Mouse (Mus musculus) stomach, postnatal 0 days (tissue): ENCODE results near the gene Lctl. TPM values are rescaled to one million over a fixed set of nuclear protein-coding genes. Genes with fewer than 3 reads are reported as not detected.
"Not testable (repeated sequence)": the region's sequence is repeated elsewhere in the genome, so short reads cannot be mapped to it uniquely, and the experiment has no call there.

ENCODE experiments used
- ATAC-seq: fragments of 200-750 bp; cut with Nextera tagmentation; 2 replicates; pipeline ENCODE4 v1.8.0; 2017; ENCODE audit not compliant: low FRiP score, low TSS enrichment
- DNase-seq: peaks from one replicate; pipeline ENCODE4 v3.0.0-alpha.2; 2016; ENCODE audit warnings: low spot score
- H3K27ac ChIP-seq: fragments of 300-500 bp; sonication (generic); replicated peaks from 2 replicates; pipeline ENCODE4 v1.5.1; 2014; ENCODE audit warnings: mild to moderate bottlenecking, control low read depth
- H3K27me3 ChIP-seq: fragments of 300-500 bp; sonication (generic); 2 replicates; pipeline ENCODE4 v1.6.1; 2014; ENCODE audit warnings: low read length; ENCODE audit not compliant: control insufficient read depth, insufficient read depth
- H3K36me3 ChIP-seq: fragments of 300-500 bp; sonication (generic); 2 replicates; pipeline ENCODE4 v1.6.1; 2014; ENCODE audit warnings: low read length, mixed read lengths; ENCODE audit not compliant: control insufficient read depth, insufficient read depth
- H3K4me1 ChIP-seq: fragments of 300-500 bp; sonication (generic); replicated peaks from 2 replicates; pipeline ENCODE4 v1.6.1; 2014; ENCODE audit warnings: antibody characterized with exemption; ENCODE audit not compliant: control insufficient read depth, insufficient read depth
- H3K4me2 ChIP-seq: fragments of 300-500 bp; sonication (generic); replicated peaks from 2 replicates; pipeline ENCODE4 v1.6.1; 2014; ENCODE audit warnings: low read depth, mild to moderate bottlenecking, control low read depth, moderate library complexity
- H3K4me3 ChIP-seq: fragments of 300-500 bp; sonication (generic); 2 replicates; pipeline ENCODE4 v1.5.1; 2014; ENCODE audit warnings: low read depth, low read length, control low read depth
- H3K9ac ChIP-seq: fragments of 300-500 bp; sonication (generic); 2 replicates; pipeline ENCODE4 v1.6.1; 2014; ENCODE audit warnings: mild to moderate bottlenecking, low read length, control low read depth, mixed read lengths
- H3K9me3 ChIP-seq: fragments of 300-500 bp; sonication (generic); 2 replicates; pipeline ENCODE4 v1.6.1; 2016; ENCODE audit warnings: low read length; ENCODE audit not compliant: control insufficient read depth
- CTCF ChIP-seq: IDR thresholded peaks from 2 replicates; pipeline ENCODE4 v1.5.1; 2016; ENCODE audit warnings: antibody characterized with exemption, low read depth, mild to moderate bottlenecking, moderate library complexity
- EP300 ChIP-seq: optimal IDR thresholded peaks from 2 replicates; pipeline ENCODE3; 2016; ENCODE audit warnings: antibody characterized with exemption
- WGBS: fragments of 180-500 bp; shearing (Covaris S2); extraction: QIAGEN DNeasy Blood & Tissue Kit; methylation state at CpG from one replicate; pipeline ENCODE4 v1.1.7; 2014; 5-methylcytosine and 5-hydroxymethylcytosine counted together
- polyA plus RNA-seq: library from polyadenylated mRNA; unstranded; fragments of >200 nt; fragmentation: Nextera tagmentation; extraction: Ambion mirVana; gene quantifications from 2 replicates; pipeline ENCODE4 v1.2.1, GENCODE M21; 2015

The Lctl gene
- polyA plus RNA-seq, 1 experiment from 2014 or later, result 0.13 TPM

DNA sequence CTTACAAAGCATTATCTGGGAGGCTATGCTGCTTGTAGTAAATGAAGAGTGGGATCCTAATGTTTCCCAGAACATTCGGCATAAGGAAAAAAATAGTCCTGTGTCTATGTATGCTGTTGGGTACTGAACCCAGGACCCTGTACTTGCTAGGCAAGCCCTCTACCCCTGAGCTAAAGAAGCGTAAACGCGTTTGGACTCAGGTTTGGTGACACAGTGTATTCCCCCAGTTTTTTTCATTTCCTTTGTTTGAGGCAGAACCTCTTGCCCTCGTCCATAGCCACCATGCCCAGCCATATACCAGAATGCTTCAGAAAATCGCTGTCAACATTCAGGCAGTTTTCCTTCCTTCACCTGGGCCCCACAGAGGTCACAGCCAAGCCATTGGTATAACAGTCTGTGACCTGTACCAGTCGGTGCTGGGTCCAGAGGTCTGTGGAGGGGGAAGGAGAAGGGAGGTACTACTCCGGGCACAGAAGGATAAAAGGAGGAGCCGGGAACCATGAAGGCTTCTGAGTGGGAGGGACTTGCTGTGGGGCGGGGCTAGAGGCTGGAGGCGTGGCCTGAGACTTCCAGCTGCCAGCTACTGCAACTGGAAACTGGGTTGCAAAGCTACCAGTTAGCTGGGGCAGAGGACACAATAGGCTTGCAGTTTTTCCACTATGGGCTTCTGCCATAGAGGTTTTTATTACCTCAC is 3.8 kb downstream of the Lctl start:
- H3K4me1 ChIP-seq, result no peaks in the 10 kb centered on the region
- no peak for TF ChIP-seq CTCF
- TF ChIP-seq EP300, result no peak
- H3K9me3 ChIP-seq, result no peaks in the 10 kb centered on the region
- H3K9ac ChIP-seq, result no peak overlapping the region
- no peak overlapping the region for H3K27ac ChIP-seq
- peak; percentile 90 for DNase-seq
- H3K4me2 ChIP-seq, result no peak overlapping the region
- H3K4me3 ChIP-seq, result no peak overlapping the region
- no peaks in the 10 kb centered on the region for H3K27me3 ChIP-seq
- WGBS, result 41% methylated on average over 11 of the region's 11 CpGs
- no peaks in the 10 kb centered on the region for H3K36me3 ChIP-seq
- peak; percentile 86 for ATAC-seq

DNA sequence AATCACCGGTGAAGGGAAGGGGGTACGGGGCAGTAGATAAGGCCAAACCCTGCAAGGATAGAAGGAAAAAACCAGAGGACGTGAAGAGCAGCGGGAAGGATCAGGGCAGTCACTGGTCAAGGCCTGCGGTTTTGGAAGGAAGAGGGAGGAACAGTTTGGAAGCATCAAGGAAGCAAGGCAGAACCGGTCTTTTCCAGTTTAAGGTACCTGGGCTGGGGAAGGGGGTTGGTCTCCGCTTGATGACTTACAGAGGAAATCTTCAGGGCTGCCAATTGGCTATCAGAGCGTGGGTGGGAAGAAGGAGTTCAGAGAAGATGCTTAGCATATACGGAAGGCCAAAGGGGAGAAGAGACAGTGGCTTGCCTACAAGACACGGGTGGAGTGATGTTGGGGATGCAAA is 5.7 kb downstream of the Lctl start:
- Histone ChIP-seq H3K4me1 (no peaks in the 10 kb centered on the region), H3K36me3 (no peaks in the 10 kb centered on the region), H3K27ac (no peak overlapping the region), H3K4me2 (no peak overlapping the region), H3K27me3 (no peaks in the 10 kb centered on the region), H3K4me3 (no peak overlapping the region), H3K9me3 (no peaks in the 10 kb centered on the region), H3K9ac (no peak overlapping the region)
- TF ChIP-seq CTCF, result no peak
- TF ChIP-seq EP300, result no peak
- ATAC-seq (no peak), DNase-seq (no peak)
- 91% methylated on average over 10 of the region's 10 CpGs for WGBS

DNA sequence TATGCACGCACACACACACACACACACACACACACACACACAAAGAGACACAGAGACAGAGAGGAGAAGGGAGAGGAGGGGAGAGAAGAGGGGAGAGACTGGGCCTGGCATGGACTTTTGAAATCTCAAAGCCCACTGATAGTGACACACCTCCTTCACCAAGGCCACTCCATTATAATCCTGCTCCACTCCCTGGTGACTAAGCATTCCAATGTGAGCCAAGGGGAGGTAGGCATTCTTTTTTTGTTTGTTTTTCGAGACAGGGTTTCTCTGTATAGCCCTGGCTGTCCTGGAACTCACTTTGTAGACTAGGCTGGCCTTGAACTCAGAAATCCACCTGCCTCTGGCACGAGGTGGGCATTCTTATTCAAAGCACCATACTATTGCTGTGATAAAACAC is 7.9 kb downstream of the Lctl start:
- H3K9ac ChIP-seq, DNase-seq, H3K4me3 ChIP-seq, H3K4me1 ChIP-seq, H3K9me3 ChIP-seq, H3K36me3 ChIP-seq, H3K4me2 ChIP-seq, H3K27me3 ChIP-seq: not testable (repeated sequence)
- 46% methylated on average over 3 of the region's 3 CpGs for WGBS
- peak; percentile 64 for ATAC-seq
- H3K27ac ChIP-seq, result peak overlapping the region; percentile 63

DNA sequence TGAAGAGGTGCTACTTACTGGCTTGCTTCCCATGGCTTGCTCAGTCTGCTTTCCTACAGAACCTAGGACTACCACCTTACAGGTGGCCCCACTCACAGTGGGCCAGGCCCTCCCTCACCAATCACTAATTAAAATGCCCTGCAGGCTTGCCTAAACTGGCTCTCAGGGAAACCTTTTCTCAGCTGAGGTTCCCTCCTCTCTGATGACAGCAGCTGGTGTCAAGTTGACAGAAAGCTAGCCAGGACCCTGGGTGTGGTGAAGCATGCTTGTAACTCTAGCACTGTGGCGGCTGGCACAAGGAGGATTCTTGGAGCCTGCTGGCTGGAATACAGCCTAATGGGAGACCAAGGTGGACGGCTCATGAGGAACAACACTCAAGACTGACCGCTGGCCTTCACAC is 8.4 kb downstream of the Lctl start:
- peak overlapping the region; percentile 63 for H3K27ac ChIP-seq
- DNase-seq (no peak), ATAC-seq (peak; percentile 8; the same call in 1 of the 2 replicates)
- H3K4me2 ChIP-seq, result no peak overlapping the region
- 54% methylated on average over 3 of the region's 3 CpGs for WGBS
- no peaks in the 10 kb centered on the region for H3K9me3 ChIP-seq
- no peak for TF ChIP-seq EP300
- no peak for TF ChIP-seq CTCF
- H3K4me3 ChIP-seq, result no peak overlapping the region
- no peaks in the 10 kb centered on the region for H3K36me3 ChIP-seq
- no peaks in the 10 kb centered on the region for H3K4me1 ChIP-seq
- no peak overlapping the region for H3K9ac ChIP-seq
- no peaks in the 10 kb centered on the region for H3K27me3 ChIP-seq

DNA sequence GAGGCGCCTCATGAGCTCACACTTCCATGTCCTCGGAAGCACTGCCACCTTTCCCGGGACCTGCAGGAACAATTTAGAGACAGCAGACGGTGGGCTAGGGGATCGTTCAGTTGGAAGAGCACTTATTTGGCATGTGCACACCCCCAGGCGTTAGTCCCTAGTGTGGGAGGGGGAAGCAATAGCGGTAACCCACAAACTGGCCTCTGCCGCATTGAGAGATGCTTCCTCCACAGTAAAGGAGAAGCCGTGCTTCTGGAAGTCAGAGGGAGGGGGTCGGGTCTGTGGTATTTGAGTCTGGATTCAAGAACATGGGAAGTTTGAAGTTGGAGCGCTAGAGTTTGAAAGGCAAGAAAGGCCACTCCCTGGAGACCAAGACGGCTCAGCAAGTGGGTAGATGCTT is 9.2 kb downstream of the Lctl start:
- H3K4me3 ChIP-seq, result no peak overlapping the region
- TF ChIP-seq CTCF, result no peak
- no peak for TF ChIP-seq EP300
- H3K27ac ChIP-seq, result no peak overlapping the region
- no peaks in the 10 kb centered on the region for H3K36me3 ChIP-seq
- H3K4me2 ChIP-seq, result no peak overlapping the region
- H3K9me3 ChIP-seq, result no peaks in the 10 kb centered on the region
- H3K9ac ChIP-seq, result no peak overlapping the region
- no peaks in the 10 kb centered on the region for H3K4me1 ChIP-seq
- 51% methylated on average over 12 of the region's 12 CpGs for WGBS
- ATAC-seq, result no peak
- no peaks in the 10 kb centered on the region for H3K27me3 ChIP-seq
- DNase-seq, result no peak

DNA sequence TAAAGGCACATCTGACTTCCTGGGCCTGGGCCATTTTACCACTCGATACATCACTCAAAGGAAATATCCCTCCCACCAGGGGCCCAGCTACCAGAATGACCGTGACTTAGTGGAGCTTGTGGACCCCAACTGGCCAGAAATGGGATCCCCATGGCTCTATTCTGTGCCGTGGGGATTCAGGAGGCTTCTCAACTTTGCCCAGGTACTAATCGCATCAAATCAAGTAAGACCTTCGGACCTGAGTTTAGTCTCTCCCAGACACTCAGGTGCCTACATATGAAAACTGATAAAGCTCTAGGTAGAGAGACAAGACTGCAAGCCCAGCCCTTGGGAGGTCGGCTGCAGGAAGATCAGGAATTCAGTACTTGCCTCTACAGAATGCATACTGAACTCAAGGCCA is 14.7 kb downstream of the Lctl start:
- no peak overlapping the region for H3K9ac ChIP-seq
- no peaks in the 10 kb centered on the region; the same call in 1 of the 2 replicates for H3K36me3 ChIP-seq
- no peaks in the 10 kb centered on the region for H3K4me1 ChIP-seq
- 85% methylated on average over 6 of the region's 6 CpGs for WGBS
- no peak for DNase-seq
- no peaks in the 10 kb centered on the region for H3K27me3 ChIP-seq
- no peak overlapping the region for H3K4me3 ChIP-seq
- H3K9me3 ChIP-seq, result no peaks in the 10 kb centered on the region
- no peak for ATAC-seq
- no peak overlapping the region for H3K4me2 ChIP-seq
- TF ChIP-seq CTCF, result no peak
- no peak for TF ChIP-seq EP300
- H3K27ac ChIP-seq, result no peak overlapping the region
